Mouse (Mus musculus): ENCODE data around the gene Itfg1.

Gene Itfg1

DNA sequence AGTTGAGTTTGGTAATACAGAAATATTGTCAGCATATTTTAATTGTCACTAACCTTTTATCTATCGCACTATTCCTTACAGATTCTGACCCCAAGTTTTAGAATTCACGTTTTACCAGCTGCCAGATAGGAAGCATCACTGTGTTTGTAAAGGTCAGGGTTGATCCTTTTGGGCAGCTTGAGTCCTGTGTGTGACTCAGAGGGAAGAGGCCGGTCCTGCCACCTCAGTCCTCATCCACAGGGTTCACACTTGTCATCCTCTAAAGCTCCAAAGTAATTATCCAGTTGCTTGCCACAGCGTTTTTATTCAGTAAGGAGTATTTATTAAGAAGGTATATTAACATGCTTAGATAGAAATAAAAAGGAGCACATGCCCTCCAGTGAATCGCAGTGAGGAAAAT is 123.5 kb downstream of the Itfg1 start:
- no peak for DNase-seq

DNA sequence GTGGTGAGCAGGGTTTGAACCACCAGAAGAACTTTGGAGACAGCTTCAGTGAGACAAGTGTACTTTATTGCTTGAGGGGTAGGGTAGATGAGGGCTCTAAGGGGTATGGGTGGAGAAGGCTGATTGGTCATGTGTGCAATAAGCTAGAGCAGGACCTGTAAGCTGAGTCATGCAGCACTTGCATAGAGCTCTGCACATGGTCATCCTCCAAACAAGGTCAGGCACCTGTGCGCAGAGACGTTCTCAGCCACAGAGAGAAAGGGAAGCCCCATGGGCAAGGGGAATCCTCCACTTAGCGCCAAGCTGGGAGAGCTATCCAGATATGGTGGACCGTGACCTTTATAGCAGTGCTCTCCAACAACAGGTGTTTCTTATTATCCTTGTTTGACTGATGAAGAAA is 124.0 kb downstream of the Itfg1 start:
- no peak for DNase-seq

DNA sequence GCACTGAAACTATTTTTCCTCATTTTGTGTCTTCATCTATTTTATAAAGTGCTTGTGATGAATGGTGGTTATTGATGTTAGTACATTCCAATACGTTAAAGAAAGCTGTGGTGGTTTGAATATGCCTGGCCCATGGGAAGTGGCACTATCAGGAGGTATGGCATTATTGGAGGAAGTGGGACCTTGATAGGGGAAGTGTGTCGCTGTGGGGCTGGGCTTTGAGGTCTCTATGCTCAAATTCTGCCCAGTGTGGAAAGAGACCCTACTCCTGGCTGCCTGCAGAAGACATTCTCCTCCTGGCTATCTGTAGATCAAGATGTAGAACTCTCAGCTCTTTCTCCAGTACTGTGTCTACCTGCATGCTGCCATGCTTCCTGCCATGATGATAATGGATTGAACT is 133.7 kb downstream of the Itfg1 start:
- DNase-seq = no peak

DNA sequence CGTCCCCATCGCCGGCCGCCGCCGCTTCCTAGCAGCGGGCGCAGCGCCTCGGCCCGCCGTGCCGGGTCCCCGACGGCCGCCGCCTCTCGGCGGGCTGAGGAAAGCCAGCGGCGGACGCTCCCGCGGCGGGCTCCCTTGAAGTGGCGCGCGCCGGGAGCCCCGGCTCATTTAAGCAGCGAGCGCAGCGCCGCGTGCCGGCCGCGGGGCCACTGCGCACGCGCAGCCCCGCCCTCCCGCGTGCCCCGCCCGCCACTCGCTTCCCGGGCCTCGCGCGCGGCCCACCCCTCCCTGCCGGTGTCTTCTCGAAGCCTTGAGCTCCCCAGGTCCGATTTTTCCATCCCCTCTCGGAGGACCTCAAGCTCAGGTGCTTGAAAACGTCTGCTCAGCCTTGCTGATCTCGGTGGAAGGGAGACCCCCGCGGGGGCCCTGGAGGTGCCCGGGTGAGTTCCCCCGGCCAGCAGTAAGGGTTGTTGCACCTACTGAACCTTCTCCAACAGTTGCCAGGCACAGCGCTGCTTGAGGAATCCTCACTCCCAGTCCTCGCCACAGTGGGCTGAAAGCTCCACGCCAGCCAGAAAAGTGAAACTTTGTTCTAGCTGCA is 139.9 kb downstream of the Itfg1 start, which contains the start of gene Neto2:
Gene Neto2 (minus strand): TSS at position 174 of the 601 bp plus-strand sequence.
- DNase-seq = peak; percentile 87

DNA sequence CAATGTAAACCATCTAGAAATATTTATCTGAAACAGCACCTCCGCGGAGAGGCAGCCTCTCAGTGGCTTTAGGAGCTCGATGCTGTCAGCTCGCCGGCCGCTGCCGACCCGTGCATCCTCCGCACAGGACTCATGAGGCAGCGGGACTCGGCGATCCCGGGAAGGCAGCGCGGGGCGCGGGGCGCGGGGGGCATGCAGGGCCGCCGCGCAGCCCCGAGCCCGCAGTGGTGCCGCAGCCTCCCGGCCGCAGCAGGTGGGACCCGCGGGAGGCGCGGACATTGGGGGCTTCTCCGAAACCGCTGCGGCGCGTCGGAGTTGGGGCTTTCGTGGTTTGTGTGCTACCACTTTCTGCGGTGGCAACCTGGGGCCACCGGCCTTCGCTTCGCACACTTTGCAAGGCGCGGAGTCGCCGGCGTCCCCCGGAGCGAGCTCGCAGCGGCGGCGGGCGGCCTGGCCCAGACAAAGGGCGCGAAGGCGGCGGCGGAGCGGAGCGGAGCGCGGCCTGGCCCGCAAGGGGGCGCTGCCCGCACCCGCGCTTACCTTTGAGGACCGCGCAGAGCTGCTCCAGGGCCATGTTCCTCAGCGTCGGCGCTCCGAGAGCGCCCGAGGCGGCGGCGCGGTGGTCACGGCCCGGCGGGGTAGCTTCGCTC is 140.5 kb downstream of the Itfg1 start:
- peak; percentile 72 for DNase-seq

DNA sequence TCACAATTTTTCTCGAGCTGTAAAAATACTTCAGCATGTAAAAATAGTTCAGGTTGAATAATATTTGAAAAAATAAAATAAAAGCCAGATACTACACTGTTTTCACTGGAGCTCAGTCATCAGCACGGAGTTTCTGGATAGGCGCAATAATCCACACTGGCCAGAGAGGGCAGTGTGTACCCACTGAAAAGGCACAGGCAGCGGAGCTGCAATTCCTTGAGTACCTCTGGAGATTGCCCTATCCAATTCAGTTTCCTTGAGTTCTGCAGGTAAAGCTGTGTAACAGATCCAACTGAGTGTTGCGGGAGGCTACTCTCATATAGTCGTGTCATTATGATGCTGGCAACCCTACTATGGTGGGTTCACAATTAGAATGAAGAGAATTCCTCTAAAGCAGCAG is 141.7 kb downstream of the Itfg1 start:
- DNase-seq = peak; percentile 72
